Mouse (Mus musculus): ENCODE results near the gene Cenpu. TPM values are rescaled to one million over a fixed set of nuclear protein-coding genes. Genes with fewer than 3 reads are reported as not detected.
"Not testable (repeated sequence)": the region's sequence is repeated elsewhere in the genome, so short reads cannot be mapped to it uniquely, and the experiment has no call there.

Gene Cenpu
- polyA plus RNA-seq, 1 experiment from 2014 or later: 23.9 TPM

DNA sequence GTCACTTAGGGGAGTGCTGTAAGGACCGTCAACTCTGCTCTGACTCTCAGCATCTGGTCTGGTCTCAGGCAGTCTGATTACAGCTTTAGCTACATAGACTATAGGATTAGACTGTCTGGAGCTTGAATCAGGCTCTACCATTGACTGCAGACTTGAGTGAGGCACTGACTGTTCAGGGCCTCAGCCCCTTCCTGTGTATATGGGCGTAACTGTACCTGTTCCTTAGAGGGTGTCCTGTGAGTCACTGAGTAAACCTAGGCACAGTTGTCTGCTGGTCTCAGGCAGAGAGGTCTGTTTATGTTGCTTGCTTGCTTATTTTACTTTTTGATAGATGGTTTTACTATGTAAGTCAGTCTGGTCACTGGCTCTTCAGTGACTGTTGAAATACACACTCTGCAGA is 22.1 kb downstream of the Cenpu start:
- no peak overlapping the region for H3K4me2 ChIP-seq
- WGBS: 84% methylated on average over 2 of the region's 2 CpGs
- H3K4me1 ChIP-seq (replicated peaks): 0 out of 2 replicates have a peak, but pooled peaks cover 4% of the 10 kb centered on the region
- no peak overlapping the region for H3K27ac ChIP-seq
- H3K27me3 ChIP-seq: no peaks in the 10 kb centered on the region
- H3K4me3 ChIP-seq (replicated peaks): no peak overlapping the region
- peaks cover 62% of the 10 kb centered on the region for H3K36me3 ChIP-seq
- no peak overlapping the region for H3K9ac ChIP-seq (replicated peaks)
- H3K9me3 ChIP-seq: no peaks in the 10 kb centered on the region
- no peak for ATAC-seq (ENCODE audit: insufficient number of reproducible peaks, insufficient read depth, low FRiP score, low TSS enrichment, low read depth)

DNA sequence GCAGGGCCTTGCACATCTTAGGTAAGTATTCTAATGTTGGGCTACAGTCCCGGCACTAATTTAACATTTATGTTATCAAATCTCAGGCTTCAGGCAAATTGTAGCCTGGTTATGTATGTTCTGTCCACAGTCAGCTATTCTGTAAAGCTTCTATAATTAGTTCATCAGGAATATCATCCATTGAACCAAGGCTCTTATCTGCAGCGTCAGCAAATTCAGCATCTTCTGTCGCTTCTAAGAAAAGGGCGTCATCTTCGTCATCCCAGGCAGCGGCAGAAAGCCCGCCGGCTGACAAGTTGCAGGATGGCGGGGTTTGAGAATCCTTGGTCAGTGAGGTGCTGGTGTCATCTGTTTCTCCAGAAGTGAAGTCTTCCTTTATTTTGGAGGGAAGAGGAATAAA is 27.0 kb downstream of the Cenpu start:
- Histone ChIP-seq H3K9me3 (no peaks in the 10 kb centered on the region), H3K4me1 (replicated peaks) (no peaks in the 10 kb centered on the region), H3K27me3 (no peaks in the 10 kb centered on the region), H3K27ac (no peak overlapping the region), H3K4me3 (replicated peaks) (no peak overlapping the region), H3K36me3 (peaks cover 79% of the 10 kb centered on the region), H3K9ac (replicated peaks) (no peak overlapping the region), H3K4me2 (no peak overlapping the region)
- 94% methylated on average over 9 of the region's 9 CpGs for WGBS
- no peak for ATAC-seq (ENCODE audit: insufficient number of reproducible peaks, insufficient read depth, low FRiP score, low TSS enrichment, low read depth)

DNA sequence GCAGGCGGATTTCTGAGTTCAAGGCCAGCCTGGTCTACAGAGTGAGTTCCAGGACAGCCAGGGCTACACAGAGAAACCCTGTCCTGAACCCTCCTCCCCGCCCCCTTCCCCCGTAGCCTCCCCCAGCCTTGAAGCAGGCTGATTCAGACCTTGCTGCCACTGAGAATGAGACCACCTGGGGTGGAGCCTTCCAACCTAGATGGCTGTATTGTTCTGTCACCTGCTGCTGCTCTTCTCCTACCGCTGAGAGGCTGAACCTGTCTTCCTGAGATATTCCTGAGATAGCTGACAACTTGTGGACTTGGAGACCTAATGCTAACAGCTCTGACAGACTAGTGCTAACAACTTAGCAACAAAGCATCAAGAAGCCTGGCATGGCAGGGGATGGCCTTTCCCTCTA is 32.5 kb downstream of the Cenpu start:
- H3K4me1 ChIP-seq (replicated peaks); ATAC-seq (ENCODE audit: insufficient number of reproducible peaks, insufficient read depth, low FRiP score, low TSS enrichment, low read depth); H3K4me2 ChIP-seq; H3K9me3 ChIP-seq; H3K27ac ChIP-seq; H3K27me3 ChIP-seq; H3K4me3 ChIP-seq (replicated peaks); H3K9ac ChIP-seq (replicated peaks): not testable (repeated sequence)
- peaks cover 37% of the 10 kb centered on the region for H3K36me3 ChIP-seq
- 41% methylated on average over 4 of the region's 4 CpGs for WGBS

DNA sequence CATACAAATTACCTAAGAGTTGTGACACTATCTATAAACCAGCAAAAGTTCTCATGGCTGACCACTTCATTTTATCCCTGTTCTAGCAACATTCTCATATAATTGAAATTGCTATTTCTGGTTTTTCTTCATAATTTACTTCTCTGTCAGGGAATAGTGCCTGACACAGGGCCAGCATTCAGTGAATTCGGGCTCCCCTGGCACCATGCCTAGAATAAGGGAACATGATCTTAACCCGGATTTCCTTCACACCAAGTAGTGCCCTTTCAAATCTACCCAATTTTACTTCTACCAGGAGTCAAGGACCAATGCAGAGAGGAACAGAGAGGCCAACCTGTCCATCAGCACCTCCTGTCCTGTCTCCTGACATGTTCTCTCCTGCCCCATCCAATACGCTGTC is 33.7 kb downstream of the Cenpu start:
- WGBS: 81% methylated on average over 3 of the region's 3 CpGs
- Histone ChIP-seq H3K9ac (replicated peaks) (no peak overlapping the region), H3K27ac (no peak overlapping the region), H3K9me3 (no peaks in the 10 kb centered on the region), H3K27me3 (no peaks in the 10 kb centered on the region), H3K4me2 (no peak overlapping the region), H3K4me1 (replicated peaks) (no peaks in the 10 kb centered on the region), H3K36me3 (peaks cover 26% of the 10 kb centered on the region), H3K4me3 (replicated peaks) (no peak overlapping the region)
- ATAC-seq (ENCODE audit: insufficient number of reproducible peaks, insufficient read depth, low FRiP score, low TSS enrichment, low read depth): no peak

DNA sequence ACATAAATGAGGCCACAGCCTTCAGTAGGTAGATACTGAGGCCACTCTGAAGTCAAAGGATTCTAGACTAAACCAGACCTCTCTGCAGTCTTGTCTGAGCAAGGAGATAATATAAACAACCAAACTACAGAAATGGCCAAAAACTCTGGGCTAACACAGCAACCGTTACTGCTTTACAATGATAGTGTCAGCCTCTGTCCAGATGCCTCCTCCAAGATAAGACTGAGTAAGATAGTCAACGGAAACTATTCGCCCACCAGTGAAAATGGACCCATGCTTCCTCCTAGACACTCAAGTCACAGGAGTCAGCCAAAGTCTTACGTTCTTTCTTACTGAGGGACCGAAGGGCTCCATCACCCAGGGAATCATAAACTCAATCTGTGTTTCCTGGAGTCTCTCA is 36.1 kb downstream of the Cenpu start:
- Histone ChIP-seq H3K4me3 (replicated peaks) (no peak overlapping the region), H3K4me1 (replicated peaks) (no peaks in the 10 kb centered on the region), H3K9me3 (no peaks in the 10 kb centered on the region), H3K9ac (replicated peaks) (no peak overlapping the region), H3K27ac (no peak overlapping the region), H3K27me3 (no peaks in the 10 kb centered on the region), H3K36me3 (peaks cover 9% of the 10 kb centered on the region; the same call in 1 of the 2 replicates), H3K4me2 (no peak overlapping the region)
- ATAC-seq (ENCODE audit: insufficient number of reproducible peaks, insufficient read depth, low FRiP score, low TSS enrichment, low read depth): no peak
- 89% methylated on average over 5 of the region's 5 CpGs for WGBS

DNA sequence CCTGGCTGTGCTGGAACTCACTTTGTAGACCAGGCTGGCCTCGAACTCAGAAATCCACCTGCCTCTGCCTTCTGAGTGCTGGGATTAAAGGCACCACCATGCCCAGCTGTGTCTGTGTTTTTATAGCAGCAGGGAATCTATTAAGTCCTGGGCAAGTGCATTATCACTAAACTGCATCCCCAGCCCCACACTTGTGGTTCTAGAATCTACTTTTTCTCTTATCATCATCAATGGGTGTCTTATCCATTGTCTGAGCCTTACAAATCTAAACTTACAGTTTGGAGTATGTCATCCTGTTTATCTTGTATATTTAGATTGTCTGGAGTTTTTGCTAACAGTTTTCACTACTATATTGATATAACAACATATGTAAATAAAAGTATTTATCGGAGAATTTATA is 36.8 kb downstream of the Cenpu start:
- H3K4me2 ChIP-seq: no peak overlapping the region
- no peak overlapping the region for H3K4me3 ChIP-seq (replicated peaks)
- ATAC-seq (ENCODE audit: insufficient number of reproducible peaks, insufficient read depth, low FRiP score, low TSS enrichment, low read depth): no peak
- no peaks in the 10 kb centered on the region for H3K27me3 ChIP-seq
- H3K9me3 ChIP-seq: no peaks in the 10 kb centered on the region
- peaks cover 14% of the 10 kb centered on the region for H3K36me3 ChIP-seq
- no peak overlapping the region for H3K9ac ChIP-seq (replicated peaks)
- WGBS: 90% methylated on average over 2 of the region's 2 CpGs
- H3K27ac ChIP-seq: no peak overlapping the region
- H3K4me1 ChIP-seq (replicated peaks): no peaks in the 10 kb centered on the region

GRCm38 (mm10) chr8:46593067-46593466 is 41.2 kb downstream of the Cenpu start:
- WGBS: 80% methylated on average over 8 of the region's 8 CpGs
- H3K27ac ChIP-seq: no peak overlapping the region
- H3K4me3 ChIP-seq (replicated peaks): no peak overlapping the region
- no peaks in the 10 kb centered on the region for H3K9me3 ChIP-seq
- H3K4me1 ChIP-seq (replicated peaks): no peaks in the 10 kb centered on the region
- H3K9ac ChIP-seq (replicated peaks): no peak overlapping the region
- H3K27me3 ChIP-seq: no peaks in the 10 kb centered on the region
- ATAC-seq (ENCODE audit: insufficient number of reproducible peaks, insufficient read depth, low FRiP score, low TSS enrichment, low read depth): no peak
- no peak overlapping the region for H3K4me2 ChIP-seq
- H3K36me3 ChIP-seq: peaks cover 21% of the 10 kb centered on the region

GRCm38 (mm10) chr8:46593772-46594171 is 41.9 kb downstream of the Cenpu start:
- 79% methylated on average over 2 of the region's 2 CpGs for WGBS

GRCm38 (mm10) chr8:46595593-46595992 is 43.8 kb downstream of the Cenpu start:
- H3K9ac ChIP-seq (replicated peaks): no peak overlapping the region
- peaks cover 21% of the 10 kb centered on the region for H3K36me3 ChIP-seq
- no peak for ATAC-seq (ENCODE audit: insufficient number of reproducible peaks, insufficient read depth, low FRiP score, low TSS enrichment, low read depth)
- WGBS: 94% methylated on average over 2 of the region's 2 CpGs
- no peak overlapping the region for H3K4me3 ChIP-seq (replicated peaks)
- H3K4me2 ChIP-seq: no peak overlapping the region
- no peak overlapping the region for H3K27ac ChIP-seq
- H3K9me3 ChIP-seq: no peaks in the 10 kb centered on the region
- no peaks in the 10 kb centered on the region for H3K4me1 ChIP-seq (replicated peaks)
- no peaks in the 10 kb centered on the region for H3K27me3 ChIP-seq

More at GRCm38 (mm10) chr8:46593772-46594171, 41.9 kb downstream of the Cenpu start:
- H3K4me2 ChIP-seq: no peak overlapping the region
- no peaks in the 10 kb centered on the region for H3K27me3 ChIP-seq
- ATAC-seq (ENCODE audit: insufficient number of reproducible peaks, insufficient read depth, low FRiP score, low TSS enrichment, low read depth): no peak
- no peak overlapping the region for H3K9ac ChIP-seq (replicated peaks)
- peaks cover 22% of the 10 kb centered on the region for H3K36me3 ChIP-seq
- H3K4me3 ChIP-seq (replicated peaks): no peak overlapping the region
- H3K4me1 ChIP-seq (replicated peaks): no peaks in the 10 kb centered on the region
- no peaks in the 10 kb centered on the region for H3K9me3 ChIP-seq
- H3K27ac ChIP-seq: no peak overlapping the region

DNA sequence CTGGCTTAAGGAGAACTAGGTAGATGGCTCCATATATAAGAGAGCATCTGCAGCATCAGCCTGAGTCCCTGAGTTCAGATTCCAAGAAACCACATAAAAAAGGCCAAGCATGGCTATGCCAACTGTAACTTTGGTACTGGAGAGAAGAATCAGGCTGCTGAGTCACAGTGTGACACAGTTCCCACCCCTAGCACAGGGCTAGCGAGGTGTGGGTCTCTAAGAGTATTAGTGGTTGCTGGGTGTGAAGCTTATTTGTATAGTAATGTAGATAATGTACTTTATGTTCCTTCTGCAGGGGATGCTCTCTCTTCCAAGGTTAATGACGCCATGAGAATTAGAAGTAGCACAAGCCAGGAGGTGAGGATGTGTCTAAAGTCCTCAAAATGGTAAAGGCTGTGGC is 44.7 kb downstream of the Cenpu start:
- Histone ChIP-seq H3K9me3 (no peaks in the 10 kb centered on the region), H3K4me3 (replicated peaks) (no peak overlapping the region), H3K27me3 (no peaks in the 10 kb centered on the region), H3K36me3 (peaks cover 21% of the 10 kb centered on the region), H3K9ac (replicated peaks) (no peak overlapping the region), H3K27ac (no peak overlapping the region), H3K4me2 (no peak overlapping the region), H3K4me1 (replicated peaks) (peaks cover 6% of the 10 kb centered on the region)
- ATAC-seq (ENCODE audit: insufficient number of reproducible peaks, insufficient read depth, low FRiP score, low TSS enrichment, low read depth): no peak
- WGBS: 96% methylated on average over 2 of the region's 2 CpGs

- WGBS: 74% methylated on average over 2 of the region's 2 CpGs
- Histone ChIP-seq H3K27me3 (no peaks in the 10 kb centered on the region), H3K4me1 (replicated peaks) (peaks cover 6% of the 10 kb centered on the region), H3K9me3 (no peaks in the 10 kb centered on the region), H3K4me3 (replicated peaks) (no peak overlapping the region), H3K9ac (replicated peaks) (no peak overlapping the region), H3K27ac (no peak overlapping the region), H3K36me3 (peaks cover 21% of the 10 kb centered on the region), H3K4me2 (no peak overlapping the region)
- ATAC-seq (ENCODE audit: insufficient number of reproducible peaks, insufficient read depth, low FRiP score, low TSS enrichment, low read depth): no peak
Measured at GRCm38 (mm10) chr8:46597411-46597810, 45.6 kb downstream of the Cenpu start.

- Histone ChIP-seq H3K4me2 (no peak overlapping the region), H3K4me1 (replicated peaks) (peaks cover 6% of the 10 kb centered on the region), H3K9ac (replicated peaks) (no peak overlapping the region), H3K27ac (no peak overlapping the region), H3K27me3 (no peaks in the 10 kb centered on the region), H3K4me3 (replicated peaks) (no peak overlapping the region), H3K9me3 (no peaks in the 10 kb centered on the region), H3K36me3 (peaks cover 22% of the 10 kb centered on the region)
- ATAC-seq (ENCODE audit: insufficient number of reproducible peaks, insufficient read depth, low FRiP score, low TSS enrichment, low read depth): no peak
- 94% methylated on average over 2 of the region's 2 CpGs for WGBS
Measured at GRCm38 (mm10) chr8:46598114-46598513, 46.3 kb downstream of the Cenpu start.

Data from limb, embryonic 12.5 days (tissue).